Mouse (Mus musculus) mouse trophoblast stem cell (cell line): ENCODE data around the gene Btbd35f6.
"Not testable (repeated sequence)": the region's sequence is repeated elsewhere in the genome, so short reads cannot be mapped to it uniquely, and the experiment has no call there.

ENCODE experiments used
- in situ Hi-C, 2 experiments: fragments of 300-500 bp; cut with MseI, MboI; formaldehyde crosslinking; loops; 2 replicates in 1 of 2; 3 replicates in 1 of 2; pipeline ENCODE4 v1.15.1; 2025

The Btbd35f6 gene

DNA sequence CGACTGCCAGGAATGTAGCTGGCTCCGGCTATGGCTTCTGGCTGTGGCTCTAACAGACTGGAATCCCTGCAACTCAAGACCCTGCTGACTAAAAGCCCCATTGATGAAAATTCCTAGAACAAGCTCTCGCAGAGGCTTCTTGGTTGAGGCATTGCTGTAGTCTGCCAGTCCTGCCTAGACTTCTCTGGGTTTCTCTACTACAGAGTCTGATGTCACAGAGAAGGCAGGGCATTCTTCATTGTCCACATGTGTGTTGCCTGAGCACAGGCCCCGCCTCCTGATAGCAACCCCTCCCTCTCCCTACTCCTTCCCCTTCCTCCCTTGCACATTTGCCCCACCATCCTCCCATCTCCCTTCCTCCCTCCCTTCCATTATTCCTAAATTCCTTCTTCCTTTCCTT is at the start of gene Btbd35f6:
Gene Btbd35f6 (minus strand): TSS at position 101 of the 400 bp plus-strand sequence.
- in situ Hi-C loops, result not testable (repeated sequence)

- in situ Hi-C loops, result not testable (repeated sequence)
These were observed 30.4 kb upstream of the Btbd35f6 start, which contains the start of gene Gm21870 for GRCm38 (mm10) chrX:33986716-33987115. Gene Gm21870 (minus strand): TSS chrX:33986816.

DNA sequence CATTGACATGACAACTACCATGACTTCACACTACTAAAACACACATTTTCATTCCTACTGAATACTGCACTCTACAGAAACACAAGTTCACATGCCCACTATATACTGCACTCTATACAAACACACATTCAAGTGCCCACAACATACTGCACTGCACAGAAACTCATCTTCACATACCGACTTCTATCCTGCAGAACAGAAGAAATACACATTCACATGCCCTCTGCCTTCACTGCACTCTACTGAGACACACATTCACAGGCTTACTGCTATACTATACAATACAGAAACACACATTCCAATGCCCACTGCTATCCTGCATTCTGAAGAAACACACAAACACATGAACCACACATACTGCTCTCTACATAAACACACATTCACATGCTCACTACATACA is 26.1 kb downstream of the Btbd35f6 start:
- in situ Hi-C loops, result not testable (repeated sequence)

GRCm38 (mm10) chrX:33928225-33928624 is 28.1 kb downstream of the Btbd35f6 start:
- in situ Hi-C loops, result not testable (repeated sequence)

DNA sequence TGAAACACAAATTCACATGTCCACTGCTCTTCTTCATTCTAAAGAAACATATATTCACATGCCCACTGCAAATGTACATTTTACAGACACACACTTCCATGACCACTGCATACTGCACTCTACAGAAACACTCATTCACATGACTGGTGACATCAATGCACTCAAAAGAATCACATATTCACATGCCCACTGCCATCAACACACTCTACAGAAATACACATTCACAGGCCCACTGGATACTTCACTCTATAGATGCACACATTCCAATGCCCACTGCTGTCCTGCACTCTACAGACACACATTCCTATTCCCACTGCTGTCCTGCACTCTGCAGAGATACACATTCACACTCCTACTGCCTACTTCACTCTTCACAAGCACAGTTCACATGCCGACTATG is 30.0 kb downstream of the Btbd35f6 start:
- in situ Hi-C loops, result not testable (repeated sequence)

DNA sequence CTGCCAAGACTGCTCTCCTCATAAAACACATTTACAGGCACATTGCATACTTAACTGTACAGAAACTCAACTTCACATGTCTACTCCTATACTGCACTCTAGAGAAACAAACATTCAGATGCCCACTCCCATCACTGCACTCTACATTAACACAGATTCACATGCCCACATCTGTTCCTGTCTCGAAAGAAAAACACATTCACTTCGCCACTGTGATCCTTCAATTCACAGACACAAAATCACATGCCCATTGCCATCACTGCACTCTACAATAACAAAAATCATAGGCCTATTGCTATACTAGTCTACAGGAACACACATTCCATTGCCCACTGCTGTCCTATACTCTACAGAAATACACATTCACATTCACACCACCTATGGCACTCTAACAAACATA is 30.9 kb downstream of the Btbd35f6 start:
- in situ Hi-C loops, result not testable (repeated sequence)
